Mouse (Mus musculus): ENCODE results near the gene Crb1.

DNA sequence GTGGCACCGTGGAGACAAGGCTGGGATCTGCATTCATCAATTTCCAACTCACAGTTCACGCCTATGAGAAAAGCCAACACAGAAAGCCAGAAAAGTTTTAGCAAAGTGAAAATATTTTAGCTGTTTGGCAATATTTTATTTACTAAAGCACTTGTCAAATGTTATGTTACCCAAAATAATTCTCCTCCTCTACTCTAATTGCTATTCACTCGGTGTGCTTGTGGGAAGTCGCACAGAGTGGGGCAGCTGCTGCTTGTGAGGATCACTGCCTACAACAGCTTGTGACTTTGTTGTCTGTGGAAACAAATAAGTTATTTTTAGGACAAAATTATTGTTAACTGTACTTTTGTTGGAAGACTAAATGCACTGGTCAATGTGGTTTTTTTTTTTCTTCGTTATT is 48.6 kb downstream of the Crb1 start:
- TF ChIP-seq POLR2A (IDR thresholded peaks at IDR 0.05; ENCODE audit: insufficient read depth, low read depth, low read length): no peak
- no peak for TF ChIP-seq CTCF (IDR thresholded peaks at IDR 0.05; ENCODE audit: insufficient read depth, low read depth, low read length)

Data from olfactory bulb, adult 2 months (tissue).